Mouse (Mus musculus): ENCODE measurements at regions not wholly inside any gene's neighbourhood (a gene's known extent, or its start where the extent isn't known, plus 50 kb on each side); places are given as distances from the start of the nearest gene placed in this dataset.

DNA sequence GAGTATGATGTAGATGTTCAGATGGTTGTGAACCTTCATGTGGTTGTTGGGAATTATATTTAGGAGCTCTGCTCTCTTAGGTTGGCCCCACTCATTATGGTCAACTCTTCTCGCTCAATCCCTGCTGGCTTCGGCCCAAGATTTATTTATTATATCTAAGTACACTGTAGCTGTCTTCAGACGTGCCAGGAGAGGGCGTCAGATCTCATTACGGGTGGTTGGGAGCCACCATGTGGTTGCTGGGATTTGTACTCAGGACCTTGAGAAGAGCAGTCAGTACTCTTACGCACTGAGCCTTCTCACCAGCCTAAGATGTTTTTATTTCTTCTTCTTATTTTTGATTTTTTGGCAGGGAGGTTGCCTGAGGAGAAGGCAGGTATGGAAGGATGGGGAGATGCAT, 207.1 kb upstream of the Ccdc54 start:
- no peak overlapping the region for H3K4me3 ChIP-seq
- no peaks in the 10 kb centered on the region for H3K36me3 ChIP-seq (ENCODE audit: control insufficient read depth, insufficient read depth, low read length)
- H3K27me3 ChIP-seq (ENCODE audit: control insufficient read depth, insufficient read depth, low read length) = no peaks in the 10 kb centered on the region
- no peak overlapping the region for H3K27ac ChIP-seq
- intact Hi-C loops (cut with DNase I) = no loop called here
- TF ChIP-seq POLR2A (IDR thresholded peaks at IDR 0.05; ENCODE audit: insufficient read depth, low read depth, low read length) (no peak), EP300 (IDR thresholded peaks at IDR 0.05; ENCODE audit: insufficient read depth, low read depth, low read length) (no peak), CTCF (IDR thresholded peaks at IDR 0.05) (no peak)
- WGBS = 61% methylated on average over 6 of the region's 6 CpGs
- H3K9ac ChIP-seq (ENCODE audit: low read depth, low read length) = no peak overlapping the region
- H3K4me1 ChIP-seq (ENCODE audit: control insufficient read depth, insufficient read depth, low read length) = peaks cover 1% of the 10 kb centered on the region; the same call in 1 of the 2 replicates
- DNase-seq = no peak
- H3K79me2 ChIP-seq (replicated peaks; ENCODE audit: control insufficient read depth, insufficient read depth, low read length) = no peaks in the 10 kb centered on the region

- H3K4me1 ChIP-seq (ENCODE audit: control insufficient read depth, insufficient read depth, low read length) = peaks cover 3% of the 10 kb centered on the region; the same call in 1 of the 2 replicates
- no peak overlapping the region for H3K9ac ChIP-seq (ENCODE audit: low read depth, low read length)
- no peak overlapping the region for H3K27ac ChIP-seq
- TF ChIP-seq POLR2A (IDR thresholded peaks at IDR 0.05; ENCODE audit: insufficient read depth, low read depth, low read length) (no peak), EP300 (IDR thresholded peaks at IDR 0.05; ENCODE audit: insufficient read depth, low read depth, low read length) (no peak), CTCF (IDR thresholded peaks at IDR 0.05) (no peak)
- 43% methylated on average over 2 of the region's 2 CpGs for WGBS
- no peak overlapping the region for H3K4me3 ChIP-seq
- no peaks in the 10 kb centered on the region for H3K36me3 ChIP-seq (ENCODE audit: control insufficient read depth, insufficient read depth, low read length)
- intact Hi-C loops (cut with DNase I) = no loop called here
- no peaks in the 10 kb centered on the region for H3K27me3 ChIP-seq (ENCODE audit: control insufficient read depth, insufficient read depth, low read length)
- H3K79me2 ChIP-seq (replicated peaks; ENCODE audit: control insufficient read depth, insufficient read depth, low read length) = no peaks in the 10 kb centered on the region
- DNase-seq = no peak
Measured at GRCm38 (mm10) chr16:50792960-50793359, 202.0 kb upstream of the Ccdc54 start.

- H3K79me2 ChIP-seq (replicated peaks; ENCODE audit: control insufficient read depth, insufficient read depth, low read length) = no peaks in the 10 kb centered on the region
- no peaks in the 10 kb centered on the region for H3K36me3 ChIP-seq (ENCODE audit: control insufficient read depth, insufficient read depth, low read length)
- no peak overlapping the region for H3K4me3 ChIP-seq
- no peak overlapping the region for H3K27ac ChIP-seq
- no peak for TF ChIP-seq EP300 (IDR thresholded peaks at IDR 0.05; ENCODE audit: insufficient read depth, low read depth, low read length)
- no peak for TF ChIP-seq CTCF (IDR thresholded peaks at IDR 0.05)
- TF ChIP-seq POLR2A (IDR thresholded peaks at IDR 0.05; ENCODE audit: insufficient read depth, low read depth, low read length) = no peak
- H3K4me1 ChIP-seq (ENCODE audit: control insufficient read depth, insufficient read depth, low read length) = peaks cover 3% of the 10 kb centered on the region; the same call in 1 of the 2 replicates
- H3K9ac ChIP-seq (ENCODE audit: low read depth, low read length) = no peak overlapping the region
- H3K27me3 ChIP-seq (ENCODE audit: control insufficient read depth, insufficient read depth, low read length) = no peaks in the 10 kb centered on the region
- intact Hi-C loops (cut with DNase I) = no loop called here
- 42% methylated on average over 2 of the region's 2 CpGs for WGBS
- no peak for DNase-seq
Measured at GRCm38 (mm10) chr16:50792506-50792905, 201.6 kb upstream of the Ccdc54 start.

DNA sequence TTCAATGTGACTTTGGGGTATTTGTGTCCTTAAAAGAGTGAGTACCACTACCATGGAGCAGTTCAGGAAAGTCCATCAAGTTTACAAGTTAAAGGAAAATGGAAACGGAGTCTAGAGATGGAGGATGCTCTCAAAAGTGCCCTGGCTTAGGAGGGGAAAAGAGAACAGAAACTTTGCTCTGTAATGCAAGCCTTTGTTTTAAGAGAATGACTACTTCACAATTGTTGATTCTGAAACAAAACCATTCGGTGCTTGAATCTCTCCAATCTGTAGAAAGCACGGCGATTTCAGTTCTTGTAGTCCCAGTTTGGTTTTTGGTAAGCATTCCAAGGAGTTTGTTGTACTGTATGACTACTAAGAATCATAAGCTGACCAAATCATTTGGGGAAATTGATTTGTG, 197.7 kb upstream of the Ccdc54 start:
- 88% methylated on average over 4 of the region's 4 CpGs for WGBS
- Histone ChIP-seq H3K27ac (no peak overlapping the region), H3K4me1 (ENCODE audit: control insufficient read depth, insufficient read depth, low read length) (peaks cover 3% of the 10 kb centered on the region; the same call in 1 of the 2 replicates), H3K79me2 (replicated peaks; ENCODE audit: control insufficient read depth, insufficient read depth, low read length) (no peaks in the 10 kb centered on the region), H3K36me3 (ENCODE audit: control insufficient read depth, insufficient read depth, low read length) (no peaks in the 10 kb centered on the region), H3K27me3 (ENCODE audit: control insufficient read depth, insufficient read depth, low read length) (no peaks in the 10 kb centered on the region), H3K4me3 (no peak overlapping the region), H3K9ac (ENCODE audit: low read depth, low read length) (no peak overlapping the region)
- no peak for DNase-seq
- intact Hi-C loops (cut with DNase I) = no loop called here
- TF ChIP-seq POLR2A (IDR thresholded peaks at IDR 0.05; ENCODE audit: insufficient read depth, low read depth, low read length) = no peak
- no peak for TF ChIP-seq EP300 (IDR thresholded peaks at IDR 0.05; ENCODE audit: insufficient read depth, low read depth, low read length)
- TF ChIP-seq CTCF (IDR thresholded peaks at IDR 0.05) = no peak

GRCm38 (mm10) chr16:50786199-50786598, 195.2 kb upstream of the Ccdc54 start:
- no peaks in the 10 kb centered on the region for H3K4me1 ChIP-seq (ENCODE audit: control insufficient read depth, insufficient read depth, low read length)
- WGBS = 56% methylated on average over 3 of the region's 3 CpGs
- no peaks in the 10 kb centered on the region for H3K36me3 ChIP-seq (ENCODE audit: control insufficient read depth, insufficient read depth, low read length)
- TF ChIP-seq POLR2A (IDR thresholded peaks at IDR 0.05; ENCODE audit: insufficient read depth, low read depth, low read length) = no peak
- TF ChIP-seq CTCF (IDR thresholded peaks at IDR 0.05) = no peak
- TF ChIP-seq EP300 (IDR thresholded peaks at IDR 0.05; ENCODE audit: insufficient read depth, low read depth, low read length) = no peak
- H3K9ac ChIP-seq (ENCODE audit: low read depth, low read length) = no peak overlapping the region
- no peak overlapping the region for H3K27ac ChIP-seq
- H3K79me2 ChIP-seq (replicated peaks; ENCODE audit: control insufficient read depth, insufficient read depth, low read length) = no peaks in the 10 kb centered on the region
- no peak for DNase-seq
- no peaks in the 10 kb centered on the region for H3K27me3 ChIP-seq (ENCODE audit: control insufficient read depth, insufficient read depth, low read length)
- intact Hi-C loops (cut with DNase I) = no loop called here
- H3K4me3 ChIP-seq = no peak overlapping the region

DNA sequence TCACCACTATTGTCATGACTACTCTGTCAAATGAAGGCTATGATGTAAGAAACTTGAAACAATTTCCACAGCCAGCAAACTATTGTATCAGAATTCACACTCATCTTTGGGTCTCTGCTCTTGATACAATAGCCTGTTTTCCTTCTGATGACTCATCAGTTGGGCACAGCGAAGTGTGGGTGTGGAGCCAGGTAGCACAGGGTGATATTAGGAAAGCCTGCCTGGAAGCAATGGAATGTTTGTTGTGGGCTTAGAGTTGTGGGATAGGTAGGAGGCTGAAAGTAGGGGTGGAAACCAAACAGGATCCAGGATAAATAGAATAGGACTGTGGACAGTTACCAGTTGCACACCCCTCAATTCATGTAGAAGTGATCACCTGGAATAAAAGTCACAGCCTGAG, 194.4 kb upstream of the Ccdc54 start:
- Histone ChIP-seq H3K27me3 (ENCODE audit: control insufficient read depth, insufficient read depth, low read length) (no peaks in the 10 kb centered on the region), H3K79me2 (replicated peaks; ENCODE audit: control insufficient read depth, insufficient read depth, low read length) (no peaks in the 10 kb centered on the region), H3K4me1 (ENCODE audit: control insufficient read depth, insufficient read depth, low read length) (no peaks in the 10 kb centered on the region), H3K9ac (ENCODE audit: low read depth, low read length) (no peak overlapping the region), H3K27ac (no peak overlapping the region), H3K36me3 (ENCODE audit: control insufficient read depth, insufficient read depth, low read length) (no peaks in the 10 kb centered on the region), H3K4me3 (no peak overlapping the region)
- intact Hi-C loops (cut with DNase I) = no loop called here
- WGBS = 73% methylated on average over 1 of the region's 1 CpGs
- DNase-seq = no peak
- TF ChIP-seq CTCF (IDR thresholded peaks at IDR 0.05) (no peak), EP300 (IDR thresholded peaks at IDR 0.05; ENCODE audit: insufficient read depth, low read depth, low read length) (no peak), POLR2A (IDR thresholded peaks at IDR 0.05; ENCODE audit: insufficient read depth, low read depth, low read length) (no peak)
